Mouse (Mus musculus): ENCODE data around the gene Nup107.
A peak's percentile ranks its signal among the peaks of the same experiment; 100 is the strongest.
"Not testable (repeated sequence)": the region's sequence is repeated elsewhere in the genome, so short reads cannot be mapped to it uniquely, and the experiment has no call there.

Gene Nup107

DNA sequence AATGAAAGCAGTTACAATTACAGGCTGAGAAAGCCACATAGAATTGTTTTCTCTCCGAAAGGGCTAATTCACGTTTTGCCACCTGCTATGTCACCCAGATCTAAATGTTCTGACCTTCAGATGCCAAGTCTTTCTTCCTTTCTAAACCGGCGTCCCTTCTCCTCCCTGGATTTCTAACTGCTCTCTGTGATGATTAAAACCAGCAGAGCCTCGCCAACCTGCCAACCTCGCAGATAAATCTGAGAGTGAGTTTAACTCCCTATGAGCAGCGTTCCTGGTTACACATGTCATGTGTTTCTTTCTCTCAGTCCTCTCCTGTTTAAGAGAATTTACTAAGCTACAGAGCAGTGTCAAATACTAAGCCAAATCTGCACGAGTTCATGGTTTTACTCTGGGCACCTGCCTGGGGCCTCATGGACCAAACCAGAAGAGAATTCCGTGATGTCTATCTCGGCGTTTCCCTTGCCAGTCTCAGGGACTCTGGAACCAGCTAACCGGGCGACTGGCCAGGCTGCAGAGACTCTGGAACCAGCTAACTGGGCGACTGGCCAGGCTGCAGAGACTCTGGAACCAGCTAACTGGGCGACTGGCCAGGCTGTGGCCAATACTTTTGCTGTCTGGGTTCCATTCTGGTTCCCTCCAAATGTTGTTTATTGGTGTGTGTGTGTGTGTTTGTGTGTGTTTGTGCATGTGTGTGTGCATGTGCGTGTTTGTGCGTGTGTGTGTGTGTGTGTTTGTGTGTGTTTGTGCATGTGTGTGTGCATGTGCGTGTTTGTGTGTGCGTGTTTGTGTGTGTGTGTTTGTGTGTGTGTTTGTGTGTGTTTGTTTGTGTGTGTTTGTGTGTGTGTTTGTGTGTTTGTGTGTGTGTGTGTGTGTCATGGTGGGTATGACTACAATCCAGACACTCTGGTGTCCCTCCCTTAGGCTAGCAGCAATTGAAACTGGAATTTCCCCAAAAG lies 74.1 kb downstream of the Nup107 start:
- DNase-seq (ENCODE audit: low read depth, low spot score), result no peak

DNA sequence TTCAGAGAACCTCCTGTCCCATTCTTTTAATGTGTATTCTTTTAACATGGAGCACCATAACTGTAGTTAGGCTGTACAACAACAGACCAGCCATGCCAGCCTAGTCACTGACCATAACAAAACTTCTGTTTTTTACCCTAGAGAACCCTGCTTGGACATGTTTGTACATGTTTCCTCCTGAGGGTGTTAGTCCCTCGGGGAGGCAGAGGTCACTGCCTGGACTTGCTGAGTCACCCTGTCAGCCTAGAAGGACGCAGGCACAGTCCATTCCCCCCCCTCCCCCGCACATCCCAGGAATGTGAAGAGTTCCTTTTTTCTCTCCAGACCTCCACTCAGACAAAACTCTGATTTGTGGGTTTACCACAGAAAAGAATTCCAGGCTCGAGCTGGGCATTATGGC lies 74.9 kb downstream of the Nup107 start:
- DNase-seq (ENCODE audit: low read depth, low spot score), result peak; percentile 46

GRCm38 (mm10) chr10:117716686-117717085 lies 75.8 kb downstream of the Nup107 start:
- DNase-seq (ENCODE audit: low read depth, low spot score), result no peak

DNA sequence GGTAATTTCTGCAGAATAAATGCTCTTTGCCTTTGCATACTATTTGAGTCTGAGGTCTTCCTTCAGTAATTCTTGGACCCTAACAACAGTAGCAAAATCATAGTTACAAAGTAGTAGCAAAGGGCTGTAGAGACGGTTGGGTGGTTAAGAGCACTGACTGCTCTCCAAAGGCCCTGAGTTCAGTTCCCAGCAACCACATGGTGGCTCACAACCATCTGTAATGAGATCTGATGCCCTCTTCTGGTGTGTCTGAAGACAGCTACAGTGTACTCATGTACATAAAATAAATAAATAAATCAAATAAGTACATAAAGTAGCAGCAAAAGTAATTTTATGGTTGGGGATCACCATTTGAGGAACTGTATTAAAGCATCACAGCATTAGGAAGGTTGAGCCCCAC lies 76.9 kb downstream of the Nup107 start:
- DNase-seq (ENCODE audit: low read depth, low spot score), result not testable (repeated sequence)

GRCm38 (mm10) chr10:117714928-117715500 lies 77.5 kb downstream of the Nup107 start:
- no peak for DNase-seq (ENCODE audit: low read depth, low spot score)

GRCm38 (mm10) chr10:117714048-117714545 lies 78.4 kb downstream of the Nup107 start:
- no peak for DNase-seq (ENCODE audit: low read depth, low spot score)

GRCm38 (mm10) chr10:117713466-117713865 lies 79.0 kb downstream of the Nup107 start:
- no peak for DNase-seq (ENCODE audit: low read depth, low spot score)

DNA sequence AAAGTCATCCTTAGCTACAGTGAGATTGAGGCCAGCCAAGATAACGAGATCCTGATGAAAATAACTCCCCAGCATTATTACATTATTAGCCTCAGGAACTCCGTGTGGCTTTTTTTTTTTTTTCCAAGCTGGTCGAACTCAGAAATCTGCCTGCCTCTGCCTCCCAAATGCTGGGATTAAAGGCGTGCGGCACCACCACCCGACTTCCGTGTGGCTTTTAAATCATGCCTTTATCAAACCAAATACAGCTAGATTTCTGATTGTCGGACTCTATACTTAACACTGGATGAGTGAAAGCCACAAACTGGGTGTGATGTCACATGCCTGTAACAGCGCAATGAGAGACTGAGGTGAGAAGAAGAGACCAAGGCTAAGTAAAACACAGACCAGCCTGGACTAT lies 79.6 kb downstream of the Nup107 start:
- DNase-seq (ENCODE audit: low read depth, low spot score), result no peak

DNA sequence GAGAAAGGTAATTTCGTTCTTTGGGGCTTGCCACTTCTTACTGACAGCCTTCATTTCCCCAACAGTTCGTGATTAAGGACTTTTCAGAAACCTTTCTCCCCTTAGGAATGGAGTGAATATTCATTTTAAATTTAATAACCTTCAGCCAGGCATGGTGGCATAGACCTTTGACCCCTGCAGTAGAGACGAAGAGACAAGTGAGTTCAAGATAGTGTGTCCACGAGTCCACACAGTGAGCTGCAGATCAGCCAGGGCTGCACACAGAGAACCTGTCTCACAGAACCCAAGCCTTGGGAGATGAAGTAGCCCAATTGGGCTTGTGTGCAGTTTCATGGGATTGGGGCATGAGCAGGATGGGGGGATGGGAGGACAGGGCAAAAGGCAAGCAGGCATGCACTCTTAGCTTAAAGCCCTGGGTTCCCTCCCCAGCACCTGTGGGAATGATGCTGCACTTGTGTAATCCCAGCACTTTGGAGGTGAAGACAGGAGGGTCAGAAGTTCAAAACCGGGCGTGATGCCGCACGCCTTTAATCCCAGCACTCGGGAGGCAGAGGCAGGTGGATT lies 80.2 kb downstream of the Nup107 start:
- DNase-seq (ENCODE audit: low read depth, low spot score), result no peak

DNA sequence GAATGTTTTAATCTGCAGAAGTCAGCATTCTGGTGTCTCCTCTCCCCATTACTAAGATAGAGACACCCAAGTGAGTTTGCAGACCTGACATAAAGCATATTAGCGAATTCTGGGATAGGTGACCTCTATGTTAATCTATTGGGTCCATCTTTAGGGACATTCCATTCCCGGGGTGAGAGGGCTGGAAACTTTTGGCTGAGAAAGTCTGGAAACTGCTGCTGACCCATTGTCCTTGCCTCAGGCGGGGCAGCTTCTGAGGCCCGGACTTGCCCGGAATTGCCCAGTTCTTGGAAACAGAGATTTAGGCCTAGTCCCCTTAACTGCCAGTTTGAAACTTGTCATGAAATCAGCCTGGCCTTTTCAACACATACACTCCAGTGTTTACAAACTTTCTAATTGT lies 81.1 kb downstream of the Nup107 start:
- no peak for DNase-seq (ENCODE audit: low read depth, low spot score)

- DNase-seq (ENCODE audit: low read depth, low spot score), result peak; percentile 95
These were observed 81.8 kb downstream of the Nup107 start, which contains the start of gene Mdm2 for GRCm38 (mm10) chr10:117710604-117711141. Mdm2 (minus strand) TSS chr10:117710758.

GRCm38 (mm10) chr10:117709930-117710603 lies 82.4 kb downstream of the Nup107 start:
- DNase-seq (ENCODE audit: low read depth, low spot score), result peak; percentile 83

- no peak for DNase-seq (ENCODE audit: low read depth, low spot score)
These were observed 83.1 kb downstream of the Nup107 start for GRCm38 (mm10) chr10:117709326-117709830.

GRCm38 (mm10) chr10:117708856-117709255 lies 83.6 kb downstream of the Nup107 start:
- DNase-seq (ENCODE audit: low read depth, low spot score), result no peak

DNA sequence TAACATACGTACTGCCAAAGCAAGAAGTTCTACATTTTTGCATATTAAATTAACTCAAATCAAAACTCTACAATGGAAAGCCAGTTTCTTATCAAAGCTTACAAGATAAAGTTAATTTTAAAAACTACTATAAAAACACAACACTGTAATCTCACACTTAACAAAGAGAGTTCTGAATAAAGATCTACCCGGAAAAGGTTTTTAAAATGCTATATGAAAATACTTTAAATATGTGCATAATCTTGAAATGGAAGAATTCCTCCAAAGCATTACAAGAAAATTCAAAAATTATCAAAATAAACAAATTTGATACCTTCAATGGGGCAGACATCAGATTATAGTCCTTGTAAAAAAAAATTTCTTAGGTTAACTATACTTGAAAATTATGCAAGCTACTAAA lies 84.1 kb downstream of the Nup107 start:
- DNase-seq (ENCODE audit: low read depth, low spot score), result no peak

DNA sequence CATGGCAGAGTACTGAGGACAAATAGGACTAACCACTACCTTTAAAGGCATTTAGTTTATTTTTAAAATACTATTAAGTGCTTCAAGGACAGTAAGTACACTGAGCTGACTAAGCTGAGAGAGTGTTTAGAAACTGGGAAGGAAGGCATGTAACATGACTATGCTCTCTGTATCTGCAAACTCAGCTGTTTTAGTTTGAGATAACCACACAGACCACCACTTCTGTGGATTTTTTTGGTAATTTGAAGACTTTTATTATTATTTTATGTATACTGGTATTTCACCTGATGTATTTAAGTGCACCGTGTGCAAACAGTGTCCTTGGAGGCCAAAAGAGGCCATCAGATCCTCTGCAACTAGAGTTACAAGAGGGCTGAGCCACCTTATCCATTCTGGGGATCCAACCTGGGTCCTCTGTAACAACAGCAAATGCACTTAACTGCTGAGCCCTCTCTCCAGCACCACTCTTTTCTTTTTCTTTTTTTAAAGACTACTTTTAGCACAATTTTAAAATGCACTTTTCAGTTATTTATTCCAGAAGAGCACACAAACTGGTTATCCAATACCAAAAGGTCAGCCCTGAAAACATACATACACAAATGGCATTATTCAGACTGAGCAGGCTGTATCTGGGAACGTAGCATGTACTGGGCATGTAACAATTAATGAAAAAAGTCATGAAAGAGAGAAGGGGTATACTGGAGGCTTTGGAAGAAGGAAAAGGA lies 85.2 kb downstream of the Nup107 start:
- DNase-seq (ENCODE audit: low read depth, low spot score), result no peak

DNA sequence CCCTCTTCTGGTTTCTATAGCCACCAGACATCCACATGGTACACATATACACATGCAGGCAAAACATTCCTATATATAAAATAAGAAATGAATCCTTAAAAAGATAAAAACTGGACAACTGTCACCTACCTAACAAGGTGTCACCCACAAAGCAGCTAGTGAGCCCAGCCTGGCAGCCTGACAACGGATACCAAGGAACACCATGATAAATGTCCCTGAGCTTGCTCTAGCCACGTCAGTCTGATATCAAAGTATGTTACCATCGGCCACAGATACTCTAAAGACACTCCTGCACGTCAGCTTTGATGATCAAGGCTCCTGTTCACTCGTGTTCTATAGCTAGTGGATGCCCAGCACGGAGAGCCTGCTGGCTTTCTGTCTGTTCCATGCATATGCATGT lies 86.1 kb downstream of the Nup107 start:
- DNase-seq (ENCODE audit: low read depth, low spot score), result no peak

DNA sequence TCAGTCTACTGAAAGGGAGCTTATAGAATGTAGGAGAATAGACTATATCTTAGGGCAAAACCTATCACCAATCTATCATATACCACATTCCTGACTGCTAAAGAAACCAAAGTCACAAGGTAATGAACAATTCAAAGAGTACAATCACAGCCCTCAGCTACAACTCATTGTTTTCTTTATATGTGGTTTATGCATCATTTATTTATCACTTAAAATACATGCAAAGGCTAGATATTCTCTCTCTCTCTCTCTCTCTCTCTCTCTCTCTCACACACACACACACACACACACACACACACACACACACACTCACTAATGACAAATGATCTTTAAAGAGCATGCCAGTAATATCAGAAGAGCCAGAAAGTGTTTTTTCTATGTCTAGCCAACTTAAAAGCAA lies 86.7 kb downstream of the Nup107 start:
- DNase-seq (ENCODE audit: low read depth, low spot score), result no peak

GRCm38 (mm10) chr10:117704964-117705335 lies 87.6 kb downstream of the Nup107 start:
- no peak for DNase-seq (ENCODE audit: low read depth, low spot score)

- not testable (repeated sequence) for DNase-seq (ENCODE audit: low read depth, low spot score)
These were observed 88.1 kb downstream of the Nup107 start for GRCm38 (mm10) chr10:117704314-117704963.

Data from forelimb bud, embryonic 11.5 days (tissue).